Mouse (Mus musculus) MEL (cell line): Measurements from ENCODE around the gene Eloa. TPM values are rescaled to one million over a fixed set of nuclear protein-coding genes. Genes with fewer than 3 reads are reported as not detected.
"Not testable (repeated sequence)": the region's sequence is repeated elsewhere in the genome, so short reads cannot be mapped to it uniquely, and the experiment has no call there.

ENCODE experiments used
- DNase-seq: peaks from one replicate; pipeline ENCODE4 v3.0.0; 2011; ENCODE audit warnings: low read depth, low spot score
- H3K27ac ChIP-seq: 2 replicates; pipeline ENCODE4 v1.5.1; 2012; ENCODE audit warnings: low read depth, mild to moderate bottlenecking, control low read depth, low read length, moderate library complexity; ENCODE audit not compliant: control insufficient read depth
- H3K27me3 ChIP-seq, 2 experiments: fragments of 150-350 bp in 1 of 2; sonication (generic) in 1 of 2; 2 replicates each; pipeline ENCODE4 v1.6.1; 2012; ENCODE audit warnings: low read length in 2 of 2, mild to moderate bottlenecking in 2 of 2, improper control_type of control experiment in 1 of 2, moderate library complexity in 1 of 2; ENCODE audit not compliant: insufficient read depth in 2 of 2, control insufficient read depth in 1 of 2
- H3K36me3 ChIP-seq, 2 experiments: 2 replicates each; pipeline ENCODE4 v1.6.1; 2012 to 2014; ENCODE audit warnings: low read length in 2 of 2, improper control_type of control experiment in 1 of 2, inconsistent platforms in 1 of 2, mild to moderate bottlenecking in 1 of 2; ENCODE audit not compliant: insufficient read depth in 2 of 2, control insufficient read depth in 1 of 2
- H3K4me1 ChIP-seq, 2 experiments: fragments of 150-350 bp in 1 of 2; sonication (generic) in 1 of 2; 2 replicates each; pipeline ENCODE4 v1.6.1; 2012; ENCODE audit warnings: low read length in 2 of 2, improper control_type of control experiment in 1 of 2, mild to moderate bottlenecking in 1 of 2; ENCODE audit not compliant: insufficient read depth in 2 of 2, control insufficient read depth in 1 of 2
- H3K4me3 ChIP-seq, 2 experiments: fragments of 150-350 bp in 1 of 2; sonication (generic) in 1 of 2; 2 replicates each; pipeline ENCODE4 v1.5.1; 2012; ENCODE audit warnings: low read depth in 2 of 2, low read length in 2 of 2, mild to moderate bottlenecking in 2 of 2, moderate library complexity in 2 of 2, control low read depth in 1 of 2, improper control_type of control experiment in 1 of 2; ENCODE audit not compliant: control insufficient read depth in 1 of 2, insufficient read depth in 1 of 2
- H3K79me2 ChIP-seq: 2 replicates; pipeline ENCODE4 v1.6.1; 2012; ENCODE audit warnings: mild to moderate bottlenecking, low read length, moderate library complexity; ENCODE audit not compliant: control insufficient read depth, poor library complexity, insufficient read depth
- H3K9ac ChIP-seq: 2 replicates; pipeline ENCODE4 v1.6.1; 2012; ENCODE audit warnings: low read depth, mild to moderate bottlenecking, control low read depth, low read length, moderate library complexity; ENCODE audit not compliant: control insufficient read depth, poor library complexity, severe bottlenecking
- H3K9me3 ChIP-seq: fragments of 150-350 bp; sonication (generic); replicated peaks from 2 replicates; pipeline ENCODE4 v1.6.1; 2012; ENCODE audit warnings: mild to moderate bottlenecking, low read length, improper control_type of control experiment, moderate library complexity; ENCODE audit not compliant: insufficient read depth
- CHD2 ChIP-seq: IDR thresholded peaks from 2 replicates; pipeline ENCODE4 v1.6.1; 2011; ENCODE audit warnings: low read length, improper control_type of control experiment
- EP300 ChIP-seq, 2 experiments: IDR thresholded peaks; 2 replicates each; pipeline ENCODE4 v1.6.1; 2011; ENCODE audit warnings: improper control_type of control experiment in 2 of 2, low read length in 2 of 2, low read depth in 1 of 2, mild to moderate bottlenecking in 1 of 2
- GABPA ChIP-seq: IDR thresholded peaks from 2 replicates; pipeline ENCODE4 v1.6.1; 2012; ENCODE audit warnings: low read depth, mild to moderate bottlenecking, inconsistent platforms, low read length, improper control_type of control experiment, moderate library complexity
- GATA1 ChIP-seq: IDR thresholded peaks from 2 replicates; pipeline ENCODE4 v1.6.1; 2011; ENCODE audit warnings: low read depth, low read length, improper control_type of control experiment
- JUND ChIP-seq: IDR thresholded peaks from 2 replicates; pipeline ENCODE4 v1.6.1; 2011; ENCODE audit warnings: low read depth, mild to moderate bottlenecking, improper control_type of control experiment, low read length
- MAFK ChIP-seq: IDR thresholded peaks from 2 replicates; pipeline ENCODE4 v1.6.1; 2011; ENCODE audit warnings: low read depth, mild to moderate bottlenecking, low read length, improper control_type of control experiment, borderline replicate concordance
- MAX ChIP-seq: IDR thresholded peaks from 2 replicates; pipeline ENCODE4 v1.6.1; 2011; ENCODE audit warnings: low read length, improper control_type of control experiment
- MAZ ChIP-seq: IDR thresholded peaks from 2 replicates; pipeline ENCODE4 v1.6.1; 2012; ENCODE audit warnings: low read depth, mild to moderate bottlenecking, inconsistent platforms, low read length, improper control_type of control experiment
- MEF2A ChIP-seq: IDR thresholded peaks from 2 replicates; pipeline ENCODE4 v1.6.1; 2014; ENCODE audit warnings: low read depth, mild to moderate bottlenecking, inconsistent platforms, low read length, improper control_type of control experiment; ENCODE audit not compliant: poor library complexity, insufficient replicate concordance, severe bottlenecking; ENCODE audit errors: extremely low read depth
- NELFE ChIP-seq: IDR thresholded peaks from 2 replicates; pipeline ENCODE4 v1.6.1; 2011; ENCODE audit warnings: low read depth, low read length, improper control_type of control experiment
- POLR2A ChIP-seq, 2 experiments: IDR thresholded peaks; 2 replicates each; pipeline ENCODE4 v1.6.1; 2011 to 2012; ENCODE audit warnings: low read length in 2 of 2, mild to moderate bottlenecking in 2 of 2, control low read depth in 1 of 2, improper control_type of control experiment in 1 of 2, low read depth in 1 of 2, moderate library complexity in 1 of 2; ENCODE audit not compliant: control insufficient read depth in 1 of 2, insufficient read depth in 1 of 2, poor library complexity in 1 of 2
- SIN3A ChIP-seq: IDR thresholded peaks from 2 replicates; pipeline ENCODE4 v1.6.1; 2012; ENCODE audit warnings: low read length, improper control_type of control experiment, inconsistent platforms
- TBP ChIP-seq: IDR thresholded peaks from 2 replicates; pipeline ENCODE4 v1.8.0; 2011; ENCODE audit warnings: low read depth, low read length, improper control_type of control experiment
- TCF12 ChIP-seq: IDR thresholded peaks from 2 replicates; pipeline ENCODE4 v1.6.1; 2014; ENCODE audit warnings: low read depth, mild to moderate bottlenecking, inconsistent platforms, low read length, improper control_type of control experiment, moderate library complexity
- UBTF ChIP-seq: IDR thresholded peaks from 2 replicates; pipeline ENCODE4 v1.6.1; 2012; ENCODE audit warnings: low read depth, mild to moderate bottlenecking, inconsistent platforms, low read length, improper control_type of control experiment, moderate library complexity, borderline replicate concordance; ENCODE audit not compliant: insufficient read depth
- USF2 ChIP-seq, 2 experiments: IDR thresholded peaks; 2 replicates each; pipeline ENCODE4 v1.6.1; 2011 to 2012; ENCODE audit warnings: improper control_type of control experiment in 2 of 2, low read length in 2 of 2, borderline replicate concordance in 1 of 2, inconsistent platforms in 1 of 2, low read depth in 1 of 2, mild to moderate bottlenecking in 1 of 2; ENCODE audit not compliant: insufficient read depth in 1 of 2
- ZC3H11A ChIP-seq: IDR thresholded peaks from 2 replicates; pipeline ENCODE4 v1.6.1; 2012; ENCODE audit warnings: low read depth, mild to moderate bottlenecking, inconsistent platforms, low read length, improper control_type of control experiment
- ZKSCAN1 ChIP-seq: IDR thresholded peaks from 2 replicates; pipeline ENCODE4 v1.6.1; 2012; ENCODE audit warnings: low read depth, mild to moderate bottlenecking, inconsistent platforms, low read length, improper control_type of control experiment, moderate library complexity
- ZNF384 ChIP-seq: IDR thresholded peaks from 2 replicates; pipeline ENCODE4 v1.6.1; 2012; ENCODE audit warnings: low read depth, mild to moderate bottlenecking, inconsistent platforms, low read length, improper control_type of control experiment
- polyA plus RNA-seq, 2 experiments: library from polyadenylated mRNA; stranded (reverse) in 1 of 2; unstranded in 1 of 2; fragments of >175 nt in 1 of 2; fragments of >200 nt in 1 of 2; gene quantifications; 2 replicates each; pipeline versions ENCODE4 v1.2.1 to v1.2.4; 2012; ENCODE audit warnings: low replicate concordance in 2 of 2, low read depth in 1 of 2; ENCODE audit not compliant: insufficient read length in 2 of 2, insufficient read depth in 1 of 2, missing spikeins in 1 of 2
- total RNA-seq: library from RNA; depleted of rRNA; stranded (reverse); fragments of 300-350 nt; gene quantifications from 2 replicates; pipeline ENCODE4 v1.2.3, GENCODE M21; 2012

The Eloa gene
- total and polyA plus RNA-seq, 3 experiments, result 30.8 to 41.4 (median 34.1) TPM

GRCm38 (mm10) chr4:135980223-135980622, 41.3 kb downstream of the Eloa start:
- not testable (repeated sequence) for H3K4me3 ChIP-seq, H3K27me3 ChIP-seq, H3K9ac ChIP-seq, H3K9me3 ChIP-seq, H3K79me2 ChIP-seq
- peak; percentile 90 for TF ChIP-seq TBP
- 0 out of 2 replicates have a peak, but pooled peaks have one; percentile 8 for TF ChIP-seq MAFK
- TF ChIP-seq ZNF384, result peak; percentile 88
- H3K4me1 ChIP-seq, result peaks cover 16 to 26% of the 10 kb centered on the region in 2 experiments
- peak overlapping the region; percentile 42; the same call in 1 of the 2 replicates for H3K27ac ChIP-seq
- DNase-seq, result peak; percentile 47
- peaks cover 35 to 38% of the 10 kb centered on the region in 2 experiments for H3K36me3 ChIP-seq

GRCm38 (mm10) chr4:135976146-135976545, 45.4 kb downstream of the Eloa start:
- Histone ChIP-seq H3K79me2 (peaks cover 12% of the 10 kb centered on the region), H3K4me1 (peaks cover 6 to 26% of the 10 kb centered on the region in 2 experiments), H3K9me3 (no peaks in the 10 kb centered on the region), H3K36me3 (peaks cover 19 to 20% of the 10 kb centered on the region in 2 experiments), H3K9ac (no peak overlapping the region), H3K27me3 (no peaks in the 10 kb centered on the region), H3K4me3 (no peak overlapping the region), H3K27ac (no peak overlapping the region)
- DNase-seq, result no peak
- TF ChIP-seq UBTF, result no peak
- no peak for TF ChIP-seq MAZ
- TF ChIP-seq MAX, result no peak
- TF ChIP-seq TCF12, result no peak
- no peak for TF ChIP-seq MEF2A
- no peak for TF ChIP-seq USF2 (IDR thresholded peaks at IDR 0.05; ENCODE audit: borderline replicate concordance in 1 of 2, insufficient read depth in 1 of 2, low read depth in 1 of 2, low read length in 2 of 2)
- TF ChIP-seq TBP, result no peak
- TF ChIP-seq GABPA, result no peak
- TF ChIP-seq NELFE, result no peak
- TF ChIP-seq ZKSCAN1, result no peak
- no peak for TF ChIP-seq CHD2
- TF ChIP-seq JUND, result no peak
- no peak for TF ChIP-seq SIN3A
- TF ChIP-seq ZC3H11A, result no peak
- no peak for TF ChIP-seq POLR2A (IDR thresholded peaks at IDR 0.05; ENCODE audit: control insufficient read depth in 1 of 2, insufficient read depth in 1 of 2, low read depth in 1 of 2, low read length in 2 of 2, poor library complexity in 1 of 2)
- TF ChIP-seq EP300 (IDR thresholded peaks at IDR 0.05; ENCODE audit: low read depth in 1 of 2, low read length in 2 of 2), result no peak
- no peak for TF ChIP-seq GATA1
